Mouse (Mus musculus) limb, embryonic 14.5 days (tissue): ENCODE measurements around the gene Kcnq5. TPM values are rescaled to one million over a fixed set of nuclear protein-coding genes. Genes with fewer than 3 reads are reported as not detected.

Experiments
- ATAC-seq: fragments of 200-750 bp; cut with Nextera tagmentation; 2 replicates; pipeline ENCODE4 v1.8.0; 2017; ENCODE audit warnings: low read depth, moderate number of reproducible peaks, moderate TSS enrichment; ENCODE audit not compliant: low FRiP score
- DNase-seq: peaks from one replicate; pipeline ENCODE4 v3.0.0-alpha.2; 2015; ENCODE audit warnings: low spot score
- H3K27ac ChIP-seq: fragments of 300-500 bp; sonication (generic); replicated peaks from 2 replicates; pipeline ENCODE4 v1.5.1; 2014; ENCODE audit warnings: low read depth, mild to moderate bottlenecking, low read length, moderate library complexity, mixed read lengths
- H3K27me3 ChIP-seq: fragments of 300-500 bp; sonication (generic); 2 replicates; pipeline ENCODE4 v1.6.1; 2014; ENCODE audit warnings: low read length, mixed read lengths; ENCODE audit not compliant: control insufficient read depth, insufficient read depth
- H3K36me3 ChIP-seq: fragments of 300-500 bp; sonication (generic); 2 replicates; pipeline ENCODE4 v1.6.1; 2014; ENCODE audit warnings: mild to moderate bottlenecking, low read length, moderate library complexity, mixed read lengths; ENCODE audit not compliant: control insufficient read depth, insufficient read depth
- H3K4me1 ChIP-seq: fragments of 300-500 bp; sonication (generic); 2 replicates; pipeline ENCODE4 v1.6.1; 2014; ENCODE audit warnings: antibody characterized with exemption, low read length, mixed read lengths; ENCODE audit not compliant: control insufficient read depth, insufficient read depth
- H3K4me2 ChIP-seq: fragments of 300-500 bp; sonication (generic); replicated peaks from 2 replicates; pipeline ENCODE4 v1.6.1; 2014; ENCODE audit warnings: low read depth, mild to moderate bottlenecking, low read length, moderate library complexity; ENCODE audit not compliant: severe bottlenecking
- H3K4me3 ChIP-seq: fragments of 300-500 bp; sonication (generic); replicated peaks from 2 replicates; pipeline ENCODE4 v1.5.1; 2014; ENCODE audit warnings: low read length
- H3K9ac ChIP-seq: fragments of 300-500 bp; sonication (generic); 2 replicates; pipeline ENCODE4 v1.6.1; 2014; ENCODE audit warnings: mild to moderate bottlenecking, low read depth, low read length, moderate library complexity; ENCODE audit not compliant: severe bottlenecking
- H3K9me3 ChIP-seq: fragments of 300-500 bp; sonication (generic); 2 replicates; pipeline ENCODE4 v1.6.1; 2016; ENCODE audit warnings: low read length; ENCODE audit not compliant: control insufficient read depth
- POLR2A ChIP-seq: fragments of 200-500 bp; IDR thresholded peaks from 2 replicates; pipeline ENCODE4 v1.8.0; 2012; ENCODE audit warnings: inconsistent platforms, mild to moderate bottlenecking, moderate library complexity, borderline replicate concordance; ENCODE audit not compliant: insufficient read depth, insufficient read length; ENCODE audit errors: extremely low read depth
- WGBS: fragments of 180-500 bp; shearing (Covaris S2); extraction: QIAGEN DNeasy Blood & Tissue Kit; methylation state at CpG from one replicate; pipeline ENCODE4 v1.1.7; 2014; 5-methylcytosine and 5-hydroxymethylcytosine counted together
- polyA plus RNA-seq, 2 experiments: library from polyadenylated mRNA; depleted of rRNA in 1 of 2; stranded (reverse) in 1 of 2; unstranded in 1 of 2; fragments of >200 nt; fragmentation: Nextera tagmentation in 1 of 2; extraction: Ambion mirVana in 1 of 2; gene quantifications; 2 replicates each; pipeline versions ENCODE4 v1.2.1 to v1.2.3; 2012 to 2014

The Kcnq5 gene
- polyA plus RNA-seq, 2 experiments, result 2.3 to 2.5 TPM

- H3K4me3 ChIP-seq, result no peak overlapping the region
- ATAC-seq (no peak), DNase-seq (no peak)
- no peaks in the 10 kb centered on the region for H3K9me3 ChIP-seq
- no peaks in the 10 kb centered on the region for H3K36me3 ChIP-seq
- 79% methylated on average over 4 of the region's 4 CpGs for WGBS
- no peaks in the 10 kb centered on the region for H3K27me3 ChIP-seq
- no peaks in the 10 kb centered on the region for H3K4me1 ChIP-seq
- TF ChIP-seq POLR2A, result no peak
- no peak overlapping the region for H3K9ac ChIP-seq
- no peak overlapping the region for H3K4me2 ChIP-seq
- no peak overlapping the region for H3K27ac ChIP-seq
Measured at GRCm38 (mm10) chr1:21466431-21466830, 495.3 kb downstream of the Kcnq5 start.

- no peaks in the 10 kb centered on the region for H3K36me3 ChIP-seq
- 54% methylated on average over 18 of the region's 18 CpGs for WGBS
- H3K27ac ChIP-seq, result no peak overlapping the region
- no peaks in the 10 kb centered on the region for H3K27me3 ChIP-seq
- H3K4me2 ChIP-seq, result no peak overlapping the region
- TF ChIP-seq POLR2A, result no peak
- DNase-seq, result peak; percentile 80
- H3K9me3 ChIP-seq, result no peaks in the 10 kb centered on the region
- no peak overlapping the region for H3K9ac ChIP-seq
- ATAC-seq, result peak; percentile 68
- peaks cover 3% of the 10 kb centered on the region; the same call in 1 of the 2 replicates for H3K4me1 ChIP-seq
- no peak overlapping the region for H3K4me3 ChIP-seq
Measured at GRCm38 (mm10) chr1:21460941-21461689, 500.6 kb downstream of the Kcnq5 start.

GRCm38 (mm10) chr1:21458581-21458980 lies 503.2 kb downstream of the Kcnq5 start:
- Histone ChIP-seq H3K27me3 (no peaks in the 10 kb centered on the region), H3K9me3 (no peaks in the 10 kb centered on the region), H3K27ac (no peak overlapping the region), H3K4me2 (no peak overlapping the region), H3K9ac (no peak overlapping the region), H3K4me1 (peaks cover 3% of the 10 kb centered on the region; the same call in 1 of the 2 replicates), H3K4me3 (no peak overlapping the region), H3K36me3 (no peaks in the 10 kb centered on the region)
- DNase-seq (no peak), ATAC-seq (no peak)
- WGBS, result 84% methylated on average over 8 of the region's 8 CpGs
- TF ChIP-seq POLR2A, result no peak

- Histone ChIP-seq H3K9me3 (no peaks in the 10 kb centered on the region), H3K27me3 (no peaks in the 10 kb centered on the region), H3K4me2 (no peak overlapping the region), H3K36me3 (no peaks in the 10 kb centered on the region), H3K9ac (no peak overlapping the region), H3K4me1 (peaks cover 1% of the 10 kb centered on the region; the same call in 1 of the 2 replicates), H3K4me3 (no peak overlapping the region), H3K27ac (no peak overlapping the region)
- WGBS, result 84% methylated on average over 5 of the region's 5 CpGs
- no peak for DNase-seq
- no peak for TF ChIP-seq POLR2A
- ATAC-seq, result no peak
Measured at GRCm38 (mm10) chr1:21455971-21456370, 505.8 kb downstream of the Kcnq5 start.

- Histone ChIP-seq H3K4me3 (no peak overlapping the region), H3K4me2 (no peak overlapping the region), H3K4me1 (no peaks in the 10 kb centered on the region), H3K9me3 (no peaks in the 10 kb centered on the region), H3K9ac (no peak overlapping the region), H3K27ac (no peak overlapping the region), H3K36me3 (no peaks in the 10 kb centered on the region), H3K27me3 (no peaks in the 10 kb centered on the region)
- TF ChIP-seq POLR2A, result no peak
- DNase-seq (peak; percentile 42), ATAC-seq (no peak)
- 76% methylated on average over 2 of the region's 2 CpGs for WGBS
Measured at GRCm38 (mm10) chr1:21448227-21448626, 513.5 kb downstream of the Kcnq5 start.
